Mouse (Mus musculus): ENCODE data around the gene Gstm3. TPM values are rescaled to one million over a fixed set of nuclear protein-coding genes. Genes with fewer than 3 reads are reported as not detected.

Gstm3 gene
- polyA plus RNA-seq, 1 experiment from 2014 or later, result 7.7 TPM

DNA sequence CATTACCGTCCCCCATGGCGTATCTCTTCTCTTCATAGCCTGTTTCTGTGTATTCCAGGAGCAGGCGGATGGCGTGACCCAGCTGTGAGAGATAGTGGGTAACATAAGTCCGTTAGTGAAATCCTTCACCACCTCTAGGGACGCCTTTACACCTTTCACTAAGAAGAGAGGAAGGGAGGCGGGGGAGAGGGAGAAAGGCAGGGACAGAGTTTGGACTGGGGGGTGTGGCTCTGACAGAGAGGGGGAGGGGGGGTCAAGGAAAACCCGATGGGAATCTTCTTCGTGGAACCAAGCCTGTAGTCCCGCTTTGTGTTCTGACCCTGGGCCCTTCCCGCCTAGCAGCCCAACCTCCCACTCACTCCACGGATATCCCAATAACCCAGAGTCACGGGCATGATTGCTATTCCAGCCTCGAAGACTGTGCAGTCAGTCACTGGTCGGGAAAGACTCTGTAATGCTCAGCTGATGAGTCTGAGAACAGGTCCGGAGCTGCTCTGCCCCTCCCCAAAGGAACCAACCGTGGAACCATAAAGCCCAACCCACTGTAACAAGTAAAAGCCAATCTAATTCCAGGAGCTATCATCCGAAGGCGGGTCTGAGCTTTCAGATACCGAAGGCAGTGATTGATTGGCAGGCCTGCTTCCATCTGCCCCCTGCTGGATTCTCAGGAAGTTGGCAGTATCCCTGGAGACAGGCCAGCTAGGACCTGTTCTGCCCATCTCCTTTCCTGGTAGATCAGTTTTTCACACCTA, 25.7 kb downstream of the Gstm3 start, which contains the start of gene Gstm6:
Gstm6 (minus strand) TSS at position 511 of the 752 bp plus-strand sequence.
- H3K4me2 ChIP-seq, result peak within 1 kb of the TSS; percentile 56
- no peaks in the 10 kb centered on the region for H3K9me3 ChIP-seq (ENCODE audit: control insufficient read depth, low read length)
- DNase-seq (ENCODE audit: low spot score) (no peak), ATAC-seq (replicated peaks; ENCODE audit: low FRiP score) (peak; percentile 34; the same call in 1 of the 2 replicates)
- H3K4me3 ChIP-seq (ENCODE audit: low read depth, low read length), result no peak within 1 kb of the TSS
- no peak within 1 kb of the TSS for H3K27ac ChIP-seq (ENCODE audit: low read depth, low read length)
- no peaks in the 10 kb centered on the region for H3K4me1 ChIP-seq (replicated peaks; ENCODE audit: control insufficient read depth, insufficient read depth, low read length)
- WGBS, result 20% methylated on average over 20 of the region's 20 CpGs
- H3K27me3 ChIP-seq (replicated peaks; ENCODE audit: control insufficient read depth, insufficient read depth, low read length), result no peaks in the 10 kb centered on the region
- no peaks in the 10 kb centered on the region for H3K36me3 ChIP-seq (ENCODE audit: control insufficient read depth, insufficient read depth, low read length)
- H3K9ac ChIP-seq (ENCODE audit: low read depth, low read length), result no peak within 1 kb of the TSS

GRCm38 (mm10) chr3:107941261-107941660, 27.8 kb downstream of the Gstm3 start:
- no peaks in the 10 kb centered on the region for H3K4me1 ChIP-seq (replicated peaks; ENCODE audit: control insufficient read depth, insufficient read depth, low read length)
- WGBS, result 75% methylated on average over 4 of the region's 4 CpGs
- H3K9ac ChIP-seq (ENCODE audit: low read depth, low read length), result no peak overlapping the region
- no peaks in the 10 kb centered on the region for H3K9me3 ChIP-seq (ENCODE audit: control insufficient read depth, low read length)
- H3K36me3 ChIP-seq (ENCODE audit: control insufficient read depth, insufficient read depth, low read length), result no peaks in the 10 kb centered on the region
- DNase-seq (ENCODE audit: low spot score) (no peak), ATAC-seq (replicated peaks; ENCODE audit: low FRiP score) (no peak)
- no peak overlapping the region for H3K4me3 ChIP-seq (ENCODE audit: low read depth, low read length)
- H3K4me2 ChIP-seq, result no peak overlapping the region
- H3K27ac ChIP-seq (ENCODE audit: low read depth, low read length), result no peak overlapping the region
- H3K27me3 ChIP-seq (replicated peaks; ENCODE audit: control insufficient read depth, insufficient read depth, low read length), result no peaks in the 10 kb centered on the region

DNA sequence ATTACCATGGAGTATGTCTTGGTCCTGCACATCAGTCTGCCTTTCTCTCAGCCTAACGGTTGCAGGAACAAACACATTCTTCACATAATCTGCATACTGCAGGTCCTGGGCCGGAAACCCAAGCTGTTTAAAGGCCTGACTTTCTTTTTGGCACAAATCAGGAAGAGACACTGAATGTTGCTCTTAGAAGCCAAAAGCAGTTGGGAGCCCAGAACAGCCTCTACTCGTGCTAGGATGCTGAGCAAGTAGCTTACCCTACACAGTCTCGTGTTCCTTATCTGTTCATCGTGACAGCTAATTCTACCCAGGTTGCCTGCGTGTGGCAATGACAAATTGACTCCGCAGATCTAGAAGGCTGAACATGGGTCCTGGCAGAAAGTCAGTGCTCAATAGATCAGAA, 28.6 kb downstream of the Gstm3 start:
- H3K36me3 ChIP-seq (ENCODE audit: control insufficient read depth, insufficient read depth, low read length), result no peaks in the 10 kb centered on the region
- DNase-seq (ENCODE audit: low spot score) (no peak), ATAC-seq (replicated peaks; ENCODE audit: low FRiP score) (no peak)
- no peak overlapping the region for H3K4me2 ChIP-seq
- H3K27me3 ChIP-seq (replicated peaks; ENCODE audit: control insufficient read depth, insufficient read depth, low read length), result no peaks in the 10 kb centered on the region
- H3K9ac ChIP-seq (ENCODE audit: low read depth, low read length), result no peak overlapping the region
- H3K9me3 ChIP-seq (ENCODE audit: control insufficient read depth, low read length), result no peaks in the 10 kb centered on the region
- no peaks in the 10 kb centered on the region for H3K4me1 ChIP-seq (replicated peaks; ENCODE audit: control insufficient read depth, insufficient read depth, low read length)
- H3K4me3 ChIP-seq (ENCODE audit: low read depth, low read length), result no peak overlapping the region
- no peak overlapping the region for H3K27ac ChIP-seq (ENCODE audit: low read depth, low read length)
- 65% methylated on average over 7 of the region's 7 CpGs for WGBS

GRCm38 (mm10) chr3:107939830-107940229, 29.3 kb downstream of the Gstm3 start:
- H3K27me3 ChIP-seq (replicated peaks; ENCODE audit: control insufficient read depth, insufficient read depth, low read length), result no peaks in the 10 kb centered on the region
- no peak for ATAC-seq (replicated peaks; ENCODE audit: low FRiP score)
- H3K27ac ChIP-seq (ENCODE audit: low read depth, low read length), result no peak overlapping the region
- H3K9ac ChIP-seq (ENCODE audit: low read depth, low read length), result no peak overlapping the region
- no peaks in the 10 kb centered on the region for H3K4me1 ChIP-seq (replicated peaks; ENCODE audit: control insufficient read depth, insufficient read depth, low read length)
- no peak for DNase-seq (ENCODE audit: low spot score)
- H3K4me3 ChIP-seq (ENCODE audit: low read depth, low read length), result no peak overlapping the region
- H3K9me3 ChIP-seq (ENCODE audit: control insufficient read depth, low read length), result no peaks in the 10 kb centered on the region
- 72% methylated on average over 4 of the region's 4 CpGs for WGBS
- no peaks in the 10 kb centered on the region for H3K36me3 ChIP-seq (ENCODE audit: control insufficient read depth, insufficient read depth, low read length)
- H3K4me2 ChIP-seq, result no peak overlapping the region

DNA sequence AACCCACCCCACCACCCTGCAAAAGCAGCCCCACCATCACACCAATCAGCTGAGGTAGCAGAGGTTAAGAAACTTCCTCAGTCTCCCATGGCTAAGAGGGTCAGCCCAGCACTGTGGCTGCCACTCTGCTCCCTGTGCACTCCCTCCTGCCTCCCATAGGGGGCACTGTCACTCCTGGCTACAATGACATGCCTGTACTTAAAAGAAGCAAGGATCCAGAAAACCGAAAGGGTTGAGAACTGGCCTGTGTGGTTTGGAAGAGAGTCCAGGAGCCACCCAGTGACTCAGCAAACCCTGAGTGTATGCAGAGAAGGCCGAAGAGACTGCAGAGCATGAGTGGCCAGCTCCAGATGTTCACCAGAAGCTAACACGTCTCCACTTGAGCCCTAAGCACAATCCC, 29.7 kb downstream of the Gstm3 start:
- no peak overlapping the region for H3K4me3 ChIP-seq (ENCODE audit: low read depth, low read length)
- no peaks in the 10 kb centered on the region for H3K9me3 ChIP-seq (ENCODE audit: control insufficient read depth, low read length)
- no peak overlapping the region for H3K9ac ChIP-seq (ENCODE audit: low read depth, low read length)
- no peak overlapping the region for H3K4me2 ChIP-seq
- no peak for DNase-seq (ENCODE audit: low spot score)
- no peaks in the 10 kb centered on the region for H3K4me1 ChIP-seq (replicated peaks; ENCODE audit: control insufficient read depth, insufficient read depth, low read length)
- H3K36me3 ChIP-seq (ENCODE audit: control insufficient read depth, insufficient read depth, low read length), result no peaks in the 10 kb centered on the region
- no peaks in the 10 kb centered on the region for H3K27me3 ChIP-seq (replicated peaks; ENCODE audit: control insufficient read depth, insufficient read depth, low read length)
- WGBS, result 35% methylated on average over 3 of the region's 3 CpGs
- ATAC-seq (replicated peaks; ENCODE audit: low FRiP score), result 0 out of 2 replicates have a peak, but pooled peaks have one; percentile 19
- no peak overlapping the region for H3K27ac ChIP-seq (ENCODE audit: low read depth, low read length)

DNA sequence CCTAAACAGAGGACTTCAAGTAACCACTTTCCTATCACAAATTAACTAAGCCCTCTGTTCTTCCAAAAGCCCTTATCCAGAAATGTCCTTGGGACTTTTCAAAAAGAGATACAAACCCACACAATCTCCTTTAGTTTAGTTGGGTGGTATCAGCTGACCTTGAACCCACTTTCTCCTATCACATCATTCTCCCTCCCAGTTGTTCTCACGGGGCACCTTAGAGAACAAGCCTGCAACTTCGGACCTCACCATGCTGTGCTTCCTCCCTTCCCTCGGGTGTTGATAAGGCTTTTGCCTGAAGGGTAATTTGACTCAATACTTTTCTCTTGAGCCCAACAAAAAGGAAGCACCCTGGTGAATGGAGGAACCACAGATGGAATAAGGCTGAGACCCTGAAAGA, 33.2 kb downstream of the Gstm3 start:
- ATAC-seq (replicated peaks; ENCODE audit: low FRiP score), result no peak
- no peaks in the 10 kb centered on the region for H3K4me1 ChIP-seq (replicated peaks; ENCODE audit: control insufficient read depth, insufficient read depth, low read length)

DNA sequence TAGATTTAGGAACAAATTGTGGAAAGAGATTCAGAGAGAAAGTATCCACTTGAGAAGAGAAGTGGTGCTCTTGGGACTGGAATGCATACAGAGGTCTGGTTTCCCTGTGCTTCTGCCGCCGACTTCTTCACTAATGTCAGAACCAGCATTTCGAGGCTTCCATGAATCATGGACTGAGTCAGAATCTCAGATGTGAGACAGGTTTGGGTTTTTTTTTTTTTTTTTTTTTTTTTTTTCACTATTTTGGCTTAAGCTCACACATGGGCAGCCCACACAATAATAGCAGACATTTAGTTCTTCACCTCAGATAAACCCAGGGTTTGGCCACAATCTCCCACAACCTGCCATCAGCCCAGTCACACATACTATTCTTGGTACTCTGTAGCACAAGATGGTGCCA, 33.8 kb downstream of the Gstm3 start:
- Histone ChIP-seq H3K36me3 (ENCODE audit: control insufficient read depth, insufficient read depth, low read length) (no peaks in the 10 kb centered on the region), H3K9ac (ENCODE audit: low read depth, low read length) (no peak overlapping the region), H3K27ac (ENCODE audit: low read depth, low read length) (no peak overlapping the region), H3K9me3 (ENCODE audit: control insufficient read depth, low read length) (no peaks in the 10 kb centered on the region), H3K27me3 (replicated peaks; ENCODE audit: control insufficient read depth, insufficient read depth, low read length) (no peaks in the 10 kb centered on the region), H3K4me1 (replicated peaks; ENCODE audit: control insufficient read depth, insufficient read depth, low read length) (no peaks in the 10 kb centered on the region), H3K4me2 (no peak overlapping the region), H3K4me3 (ENCODE audit: low read depth, low read length) (no peak overlapping the region)
- WGBS, result 88% methylated on average over 3 of the region's 3 CpGs
- ATAC-seq (replicated peaks; ENCODE audit: low FRiP score) (no peak), DNase-seq (ENCODE audit: low spot score) (no peak)

More for the DNA sequence above, 33.2 kb downstream of the Gstm3 start:
- no peak overlapping the region for H3K27ac ChIP-seq (ENCODE audit: low read depth, low read length)
- no peaks in the 10 kb centered on the region for H3K9me3 ChIP-seq (ENCODE audit: control insufficient read depth, low read length)
- no peak overlapping the region for H3K9ac ChIP-seq (ENCODE audit: low read depth, low read length)
- no peak for DNase-seq (ENCODE audit: low spot score)
- H3K4me2 ChIP-seq, result no peak overlapping the region
- no peaks in the 10 kb centered on the region for H3K27me3 ChIP-seq (replicated peaks; ENCODE audit: control insufficient read depth, insufficient read depth, low read length)
- no peaks in the 10 kb centered on the region for H3K36me3 ChIP-seq (ENCODE audit: control insufficient read depth, insufficient read depth, low read length)
- no peak overlapping the region for H3K4me3 ChIP-seq (ENCODE audit: low read depth, low read length)
- 39% methylated on average over 3 of the region's 3 CpGs for WGBS

- Histone ChIP-seq H3K27me3 (replicated peaks; ENCODE audit: control insufficient read depth, insufficient read depth, low read length) (no peaks in the 10 kb centered on the region), H3K9ac (ENCODE audit: low read depth, low read length) (no peak overlapping the region), H3K27ac (ENCODE audit: low read depth, low read length) (no peak overlapping the region), H3K4me2 (no peak overlapping the region), H3K4me3 (ENCODE audit: low read depth, low read length) (no peak overlapping the region), H3K4me1 (replicated peaks; ENCODE audit: control insufficient read depth, insufficient read depth, low read length) (no peaks in the 10 kb centered on the region), H3K36me3 (ENCODE audit: control insufficient read depth, insufficient read depth, low read length) (no peaks in the 10 kb centered on the region), H3K9me3 (ENCODE audit: control insufficient read depth, low read length) (no peaks in the 10 kb centered on the region)
- DNase-seq (ENCODE audit: low spot score) (no peak), ATAC-seq (replicated peaks; ENCODE audit: low FRiP score) (no peak)
- WGBS, result 72% methylated on average over 6 of the region's 6 CpGs
Observed at GRCm38 (mm10) chr3:107932128-107932527, 37.0 kb downstream of the Gstm3 start.

DNA sequence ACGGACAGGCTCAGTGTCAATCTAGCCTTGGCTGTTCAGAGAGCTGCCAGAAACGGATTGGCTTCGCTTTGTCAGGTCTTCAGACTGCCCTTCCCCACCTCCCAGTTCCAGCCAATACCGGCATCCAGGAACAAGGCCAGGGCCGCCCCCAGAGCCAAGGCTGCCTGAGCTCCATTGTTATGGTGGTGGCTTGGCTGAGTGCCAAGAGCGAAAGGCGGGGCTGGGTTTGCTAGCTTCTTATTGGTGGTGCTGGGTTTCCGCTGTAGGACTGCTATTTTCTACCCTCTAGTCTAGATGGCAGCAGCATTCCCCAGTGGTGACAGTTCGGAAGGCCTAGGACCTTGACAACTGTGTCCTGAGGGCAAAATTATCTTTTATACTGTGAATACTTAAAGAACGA, 37.4 kb downstream of the Gstm3 start, which contains the start of gene Gstm7:
Gstm7 (minus strand) TSS at position 148 of the 400 bp plus-strand sequence.
- H3K4me2 ChIP-seq, result peak within 1 kb of the TSS; percentile 62
- DNase-seq (ENCODE audit: low spot score) (peak; percentile 89), ATAC-seq (replicated peaks; ENCODE audit: low FRiP score) (peak; percentile 87)
- 10% methylated on average over 10 of the region's 10 CpGs for WGBS
- H3K9ac ChIP-seq (ENCODE audit: low read depth, low read length), result no peak within 1 kb of the TSS; the same call in 1 of the 2 replicates
- H3K27me3 ChIP-seq (replicated peaks; ENCODE audit: control insufficient read depth, insufficient read depth, low read length), result no peaks in the 10 kb centered on the region
- no peaks in the 10 kb centered on the region for H3K36me3 ChIP-seq (ENCODE audit: control insufficient read depth, insufficient read depth, low read length)
- peak within 1 kb of the TSS; percentile 34 for H3K4me3 ChIP-seq (ENCODE audit: low read depth, low read length)
- H3K4me1 ChIP-seq (replicated peaks; ENCODE audit: control insufficient read depth, insufficient read depth, low read length), result no peaks in the 10 kb centered on the region
- H3K27ac ChIP-seq (ENCODE audit: low read depth, low read length), result no peak within 1 kb of the TSS
- H3K9me3 ChIP-seq (ENCODE audit: control insufficient read depth, low read length), result no peaks in the 10 kb centered on the region
